Mouse (Mus musculus): ENCODE measurements around the gene Fibp. TPM values are rescaled to one million over a fixed set of nuclear protein-coding genes. Genes with fewer than 3 reads are reported as not detected.

Fibp gene
- polyA plus RNA-seq, 1 experiment from 2014 or later = 99.4 TPM

Other genes with a start within 250 kb of the Fibp start
- gene Pacs1, start 187.5 kb upstream of the Fibp start, polyA plus RNA-seq (2015; fragmentation: Nextera tagmentation; extraction: Ambion mirVana) = 18.0 and 20.6 TPM in 2 replicates
- 278 and 308 TPM in 2 replicates for gene Sf3b2, start 165.2 kb upstream of the Fibp start, polyA plus RNA-seq (2015; fragmentation: Nextera tagmentation; extraction: Ambion mirVana)
- 2.2 and 2.9 TPM in 2 replicates for gene Gal3st3, start 162.3 kb upstream of the Fibp start, polyA plus RNA-seq (2015; fragmentation: Nextera tagmentation; extraction: Ambion mirVana)
- gene Catsper1, start 124.9 kb upstream of the Fibp start, polyA plus RNA-seq (2015; fragmentation: Nextera tagmentation; extraction: Ambion mirVana) = not detected in 2 replicates
- gene Cst6, start 111.0 kb upstream of the Fibp start, polyA plus RNA-seq (2015; fragmentation: Nextera tagmentation; extraction: Ambion mirVana) = 7.9 and 13.9 TPM in 2 replicates
- gene Eif1ad, start 93.9 kb upstream of the Fibp start, polyA plus RNA-seq (2015; fragmentation: Nextera tagmentation; extraction: Ambion mirVana) = 48.0 and 51.2 TPM in 2 replicates
- 433 and 441 TPM in 2 replicates for gene Banf1, start 93.4 kb upstream of the Fibp start, polyA plus RNA-seq (2015; fragmentation: Nextera tagmentation; extraction: Ambion mirVana)
- gene Sart1, start 71.9 kb upstream of the Fibp start, polyA plus RNA-seq (2015; fragmentation: Nextera tagmentation; extraction: Ambion mirVana) = 74.8 and 75.3 TPM in 2 replicates
- gene Tsga10ip, start 58.1 kb upstream of the Fibp start, polyA plus RNA-seq (2015; fragmentation: Nextera tagmentation; extraction: Ambion mirVana) = 8.3 and 12.9 TPM in 2 replicates
- 210 and 222 TPM in 2 replicates for gene Drap1, start 35.6 kb upstream of the Fibp start, polyA plus RNA-seq (2015; fragmentation: Nextera tagmentation; extraction: Ambion mirVana)
- gene AI837181, start 35.5 kb upstream of the Fibp start, polyA plus RNA-seq (2015; fragmentation: Nextera tagmentation; extraction: Ambion mirVana) = 47.8 and 49.4 TPM in 2 replicates
- gene Fosl1, start 13.1 kb upstream of the Fibp start, polyA plus RNA-seq (2015; fragmentation: Nextera tagmentation; extraction: Ambion mirVana) = not detected in 2 replicates
- 11.8 and 11.9 TPM in 2 replicates for gene Ccdc85b, start 2.7 kb upstream of the Fibp start, polyA plus RNA-seq (2015; fragmentation: Nextera tagmentation; extraction: Ambion mirVana)
- gene Ctsw, start 7.9 kb downstream of the Fibp start, polyA plus RNA-seq (2015; fragmentation: Nextera tagmentation; extraction: Ambion mirVana) = 1.3 and 2.3 TPM in 2 replicates
- 145 and 152 TPM in 2 replicates for gene Efemp2, start 13.3 kb downstream of the Fibp start, polyA plus RNA-seq (2015; fragmentation: Nextera tagmentation; extraction: Ambion mirVana)
- 35.6 and 36.3 TPM in 2 replicates for gene Mus81, start 27.8 kb downstream of the Fibp start, polyA plus RNA-seq (2015; fragmentation: Nextera tagmentation; extraction: Ambion mirVana)
- 2,358 and 2,394 TPM in 2 replicates for gene Cfl1, start 29.8 kb downstream of the Fibp start, polyA plus RNA-seq (2015; fragmentation: Nextera tagmentation; extraction: Ambion mirVana)
- not detected in 2 replicates for gene 1700020D05Rik, start 43.2 kb downstream of the Fibp start, polyA plus RNA-seq (2015; fragmentation: Nextera tagmentation; extraction: Ambion mirVana)
- 8.8 and 11.1 TPM in 2 replicates for gene Snx32, start 49.9 kb downstream of the Fibp start, polyA plus RNA-seq (2015; fragmentation: Nextera tagmentation; extraction: Ambion mirVana)
- 14.6 and 17.8 TPM in 2 replicates for gene Ovol1, start 100.0 kb downstream of the Fibp start, polyA plus RNA-seq (2015; fragmentation: Nextera tagmentation; extraction: Ambion mirVana)
- gene Ap5b1, start 107.4 kb downstream of the Fibp start, polyA plus RNA-seq (2015; fragmentation: Nextera tagmentation; extraction: Ambion mirVana) = 7.1 and 8.3 TPM in 2 replicates
- gene Rnaseh2c, start 141.3 kb downstream of the Fibp start, polyA plus RNA-seq (2015; fragmentation: Nextera tagmentation; extraction: Ambion mirVana) = 124 and 144 TPM in 2 replicates
- gene Kat5, start 149.6 kb downstream of the Fibp start, polyA plus RNA-seq (2015; fragmentation: Nextera tagmentation; extraction: Ambion mirVana) = 42.2 and 49.1 TPM in 2 replicates
- gene Rela, start 176.9 kb downstream of the Fibp start, polyA plus RNA-seq (2015; fragmentation: Nextera tagmentation; extraction: Ambion mirVana) = 43.5 and 46.0 TPM in 2 replicates
- gene Sipa1, start 203.1 kb downstream of the Fibp start, polyA plus RNA-seq (2015; fragmentation: Nextera tagmentation; extraction: Ambion mirVana) = 28.7 and 28.8 TPM in 2 replicates
- 27.7 and 32.3 TPM in 2 replicates for gene Map3k11, start 228.1 kb downstream of the Fibp start, polyA plus RNA-seq (2015; fragmentation: Nextera tagmentation; extraction: Ambion mirVana)
- gene Pcnx3, start 228.3 kb downstream of the Fibp start, polyA plus RNA-seq (2015; fragmentation: Nextera tagmentation; extraction: Ambion mirVana) = 17.7 and 19.3 TPM in 2 replicates
- gene Kcnk7, start 243.8 kb downstream of the Fibp start, polyA plus RNA-seq (2015; fragmentation: Nextera tagmentation; extraction: Ambion mirVana) = 0.52 and 1.3 TPM in 2 replicates

Data from stomach, embryonic 15.5 days (tissue).